Mouse (Mus musculus) neural tube, embryonic 11.5 days (tissue): Measurements from ENCODE around the gene Zc3hc1. TPM values are rescaled to one million over a fixed set of nuclear protein-coding genes. Genes with fewer than 3 reads are reported as not detected.

Source experiments
- ATAC-seq: fragments of 200-750 bp; cut with Nextera tagmentation; 2 replicates; pipeline ENCODE4 v1.8.0; 2017; ENCODE audit warnings: moderate number of reproducible peaks, mild to moderate bottlenecking, moderate TSS enrichment, moderate library complexity; ENCODE audit not compliant: insufficient read depth, low FRiP score, low TSS enrichment
- DNase-seq: peaks from one replicate; pipeline ENCODE4 v3.0.0-alpha.2; 2015; ENCODE audit warnings: low spot score
- H3K27ac ChIP-seq: fragments of 300-500 bp; sonication (generic); 2 replicates; pipeline ENCODE4 v1.5.1; 2014; ENCODE audit warnings: low read depth, mild to moderate bottlenecking, low read length
- H3K27me3 ChIP-seq: fragments of 300-500 bp; sonication (generic); 2 replicates; pipeline ENCODE4 v1.6.1; 2014; ENCODE audit warnings: mild to moderate bottlenecking, low read length, mixed read lengths; ENCODE audit not compliant: control insufficient read depth, insufficient read depth
- H3K36me3 ChIP-seq: fragments of 300-500 bp; sonication (generic); 2 replicates; pipeline ENCODE4 v1.6.1; 2014; ENCODE audit warnings: mild to moderate bottlenecking, low read length, moderate library complexity, mixed read lengths; ENCODE audit not compliant: control insufficient read depth, insufficient read depth
- H3K4me1 ChIP-seq: fragments of 300-500 bp; sonication (generic); 2 replicates; pipeline ENCODE4 v1.6.1; 2014; ENCODE audit warnings: low read length, mixed read lengths; ENCODE audit not compliant: control insufficient read depth, insufficient read depth
- H3K4me2 ChIP-seq: fragments of 300-500 bp; sonication (generic); 2 replicates; pipeline ENCODE4 v1.6.1; 2014; ENCODE audit warnings: low read depth, mild to moderate bottlenecking, moderate library complexity
- H3K4me3 ChIP-seq: fragments of 300-500 bp; sonication (generic); 2 replicates; pipeline ENCODE4 v1.5.1; 2014; ENCODE audit warnings: low read depth, low read length
- H3K9ac ChIP-seq: fragments of 300-500 bp; sonication (generic); 2 replicates; pipeline ENCODE4 v1.6.1; 2014; ENCODE audit warnings: mild to moderate bottlenecking, low read length
- H3K9me3 ChIP-seq: fragments of 300-500 bp; sonication (generic); 2 replicates; pipeline ENCODE4 v1.6.1; 2016; ENCODE audit warnings: low read length; ENCODE audit not compliant: control insufficient read depth
- WGBS: fragments of 180-500 bp; shearing (Covaris S2); extraction: QIAGEN DNeasy Blood & Tissue Kit; methylation state at CpG from one replicate; pipeline ENCODE4 v1.1.7; 2014; 5-methylcytosine and 5-hydroxymethylcytosine counted together
- polyA plus RNA-seq: library from polyadenylated mRNA; unstranded; fragments of >200 nt; fragmentation: Nextera tagmentation; extraction: Ambion mirVana; gene quantifications from 2 replicates; pipeline ENCODE4 v1.2.1, GENCODE M21; 2014

Gene Zc3hc1
- polyA plus RNA-seq, 1 experiment from 2014 or later: 72.3 TPM

GRCm38 (mm10) chr6:30346737-30347136 is 44.1 kb downstream of the Zc3hc1 start:
- Histone ChIP-seq H3K4me2 (no peak overlapping the region), H3K4me3 (no peak overlapping the region), H3K27ac (no peak overlapping the region), H3K4me1 (no peaks in the 10 kb centered on the region), H3K9me3 (no peaks in the 10 kb centered on the region), H3K9ac (no peak overlapping the region), H3K36me3 (no peaks in the 10 kb centered on the region), H3K27me3 (no peaks in the 10 kb centered on the region)
- ATAC-seq: no peak
- WGBS: 75% methylated on average over 6 of the region's 6 CpGs
- DNase-seq: no peak

DNA sequence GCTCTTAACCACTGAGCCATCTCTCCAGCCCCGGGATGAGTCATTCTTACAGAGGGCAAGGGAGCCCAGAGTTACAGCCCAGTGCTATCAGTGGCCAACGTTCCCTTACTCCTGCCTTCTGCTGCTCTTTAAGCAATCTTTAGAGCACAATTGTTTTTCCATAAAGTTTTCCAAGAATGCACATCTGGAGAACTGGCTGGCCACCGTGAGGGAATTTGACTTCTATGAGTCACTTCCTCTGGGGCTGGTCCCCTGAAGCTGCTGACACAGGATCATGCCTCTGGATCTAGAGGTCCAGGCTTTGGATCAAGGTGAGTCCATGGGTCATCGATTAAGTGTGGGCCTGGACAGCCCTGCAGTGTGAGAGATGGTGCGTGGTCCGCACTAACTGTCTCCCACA is 46.8 kb downstream of the Zc3hc1 start:
- WGBS: 83% methylated on average over 6 of the region's 6 CpGs
- ATAC-seq: no peak
- DNase-seq: no peak
- H3K27me3 ChIP-seq: no peaks in the 10 kb centered on the region
- H3K9me3 ChIP-seq: no peaks in the 10 kb centered on the region
- H3K27ac ChIP-seq: no peak overlapping the region
- H3K9ac ChIP-seq: no peak overlapping the region
- H3K4me1 ChIP-seq: no peaks in the 10 kb centered on the region
- no peak overlapping the region for H3K4me3 ChIP-seq
- no peaks in the 10 kb centered on the region for H3K36me3 ChIP-seq
- H3K4me2 ChIP-seq: no peak overlapping the region

GRCm38 (mm10) chr6:30340231-30340873 is 50.5 kb downstream of the Zc3hc1 start:
- no peak overlapping the region for H3K27ac ChIP-seq
- no peak overlapping the region for H3K4me3 ChIP-seq
- no peaks in the 10 kb centered on the region for H3K36me3 ChIP-seq
- no peak overlapping the region for H3K4me2 ChIP-seq
- WGBS: 89% methylated on average over 4 of the region's 4 CpGs
- H3K9me3 ChIP-seq: no peaks in the 10 kb centered on the region
- ATAC-seq: no peak
- no peaks in the 10 kb centered on the region for H3K4me1 ChIP-seq
- H3K9ac ChIP-seq: no peak overlapping the region
- no peaks in the 10 kb centered on the region for H3K27me3 ChIP-seq
- no peak for DNase-seq

DNA sequence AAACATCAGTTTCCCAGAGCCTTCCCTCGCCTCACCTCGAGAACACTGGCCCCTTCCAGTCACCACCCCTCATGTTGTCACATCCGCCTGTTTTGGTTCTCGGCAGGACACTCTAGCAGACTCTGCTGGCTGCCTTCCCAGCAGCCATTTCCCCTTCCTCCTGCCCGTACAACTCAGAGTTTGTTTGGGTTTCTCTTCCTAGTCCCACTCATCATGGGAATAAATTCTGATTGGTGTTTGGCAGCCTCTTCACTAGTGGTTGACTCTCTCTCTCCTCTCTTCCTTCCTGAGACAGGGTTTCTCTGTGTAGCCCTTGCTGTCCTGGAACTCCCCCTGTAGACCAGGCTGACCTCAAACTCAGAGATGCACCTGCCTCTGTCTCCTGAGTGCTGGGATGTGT is 53.9 kb downstream of the Zc3hc1 start:
- ATAC-seq (no peak), DNase-seq (no peak)
- no peaks in the 10 kb centered on the region for H3K27me3 ChIP-seq
- H3K4me1 ChIP-seq: no peaks in the 10 kb centered on the region
- no peak overlapping the region for H3K27ac ChIP-seq
- 46% methylated on average over 5 of the region's 5 CpGs for WGBS
- no peak overlapping the region for H3K4me2 ChIP-seq
- no peak overlapping the region for H3K9ac ChIP-seq
- H3K36me3 ChIP-seq: no peaks in the 10 kb centered on the region
- H3K4me3 ChIP-seq: no peak overlapping the region
- no peaks in the 10 kb centered on the region for H3K9me3 ChIP-seq

GRCm38 (mm10) chr6:30332262-30332661 is 58.6 kb downstream of the Zc3hc1 start:
- no peak overlapping the region for H3K9ac ChIP-seq
- ATAC-seq (no peak), DNase-seq (no peak)
- H3K4me2 ChIP-seq: no peak overlapping the region
- H3K36me3 ChIP-seq: no peaks in the 10 kb centered on the region
- no peak overlapping the region for H3K4me3 ChIP-seq
- no peak overlapping the region for H3K27ac ChIP-seq
- no peaks in the 10 kb centered on the region for H3K27me3 ChIP-seq
- H3K4me1 ChIP-seq: no peaks in the 10 kb centered on the region
- no peaks in the 10 kb centered on the region for H3K9me3 ChIP-seq
- 79% methylated on average over 4 of the region's 4 CpGs for WGBS

DNA sequence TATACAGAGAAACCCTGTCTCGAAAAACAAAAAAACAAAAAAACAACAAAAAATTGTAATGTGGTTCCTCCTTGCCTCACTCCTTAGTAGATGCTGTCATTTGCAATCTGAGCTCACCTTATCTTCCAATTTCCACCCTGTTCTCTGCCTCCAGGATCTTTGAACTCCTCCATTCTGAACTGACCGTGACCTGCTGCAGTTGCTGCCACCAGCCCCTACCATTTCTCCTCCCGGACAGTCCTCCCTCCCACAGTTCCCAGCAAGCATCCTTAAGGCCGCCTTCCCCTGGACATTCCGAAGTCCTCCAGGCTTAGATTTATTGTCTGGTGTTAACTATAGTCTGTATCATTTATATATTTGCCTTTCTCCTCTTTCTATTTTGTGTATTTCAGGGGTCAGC is 60.1 kb downstream of the Zc3hc1 start:
- 69% methylated on average over 5 of the region's 5 CpGs for WGBS
- H3K27ac ChIP-seq: no peak overlapping the region
- H3K4me2 ChIP-seq: no peak overlapping the region
- H3K9ac ChIP-seq: no peak overlapping the region
- no peak for DNase-seq
- no peaks in the 10 kb centered on the region for H3K27me3 ChIP-seq
- ATAC-seq: no peak
- no peaks in the 10 kb centered on the region for H3K36me3 ChIP-seq
- H3K4me3 ChIP-seq: no peak overlapping the region
- H3K9me3 ChIP-seq: no peaks in the 10 kb centered on the region
- H3K4me1 ChIP-seq: no peaks in the 10 kb centered on the region

GRCm38 (mm10) chr6:30325932-30326501 is 64.8 kb downstream of the Zc3hc1 start:
- no peak overlapping the region for H3K4me2 ChIP-seq
- no peak overlapping the region for H3K4me3 ChIP-seq
- no peak overlapping the region for H3K27ac ChIP-seq
- no peaks in the 10 kb centered on the region for H3K4me1 ChIP-seq
- no peak for DNase-seq
- H3K9ac ChIP-seq: no peak overlapping the region
- no peak for ATAC-seq
- no peaks in the 10 kb centered on the region for H3K27me3 ChIP-seq
- WGBS: 84% methylated on average over 4 of the region's 4 CpGs
- no peaks in the 10 kb centered on the region for H3K9me3 ChIP-seq
- H3K36me3 ChIP-seq: no peaks in the 10 kb centered on the region

GRCm38 (mm10) chr6:30321002-30321401 is 69.8 kb downstream of the Zc3hc1 start:
- Histone ChIP-seq H3K9ac (no peak overlapping the region), H3K4me3 (no peak overlapping the region), H3K27ac (no peak overlapping the region), H3K9me3 (no peaks in the 10 kb centered on the region), H3K4me2 (no peak overlapping the region), H3K4me1 (no peaks in the 10 kb centered on the region), H3K36me3 (no peaks in the 10 kb centered on the region), H3K27me3 (no peaks in the 10 kb centered on the region)
- no peak for ATAC-seq
- no peak for DNase-seq
- 51% methylated on average over 4 of the region's 4 CpGs for WGBS

DNA sequence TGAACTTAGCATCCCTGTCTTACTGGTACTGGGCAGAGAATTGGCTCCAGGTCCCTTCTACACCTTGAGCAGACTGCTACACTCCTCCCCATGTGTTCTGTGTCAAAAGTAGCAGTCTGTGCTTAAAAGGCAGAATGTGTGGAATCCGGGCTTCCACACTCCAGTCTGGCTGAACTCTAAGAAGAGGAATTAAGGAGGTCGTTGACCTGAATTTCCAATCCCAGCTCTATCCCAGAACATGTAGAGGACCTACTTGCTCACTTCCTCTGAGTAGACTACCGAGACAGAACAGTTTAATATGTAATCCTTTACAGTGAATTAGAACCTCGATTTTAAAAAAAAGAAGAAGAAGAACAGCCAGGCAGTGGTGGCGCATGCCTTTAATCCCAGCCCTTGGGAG is 71.6 kb downstream of the Zc3hc1 start:
- Histone ChIP-seq H3K36me3 (no peaks in the 10 kb centered on the region), H3K27me3 (no peaks in the 10 kb centered on the region), H3K9ac (no peak overlapping the region), H3K4me2 (no peak overlapping the region), H3K4me3 (no peak overlapping the region), H3K27ac (no peak overlapping the region), H3K9me3 (no peaks in the 10 kb centered on the region), H3K4me1 (no peaks in the 10 kb centered on the region)
- WGBS: 87% methylated on average over 5 of the region's 5 CpGs
- DNase-seq (no peak), ATAC-seq (no peak)
